Mouse (Mus musculus) thymus, adult 2 months (tissue): ENCODE results near the gene Lrrtm4.

Experiments used
- CTCF ChIP-seq: fragments of 200-500 bp; IDR thresholded peaks from 2 replicates; pipeline ENCODE4 v1.5.1; 2012; ENCODE audit warnings: mild to moderate bottlenecking, control low read depth, low read length, moderate library complexity, borderline replicate concordance; ENCODE audit not compliant: control insufficient read depth, poor library complexity, insufficient read depth; ENCODE audit errors: extremely low read depth
- POLR2A ChIP-seq: fragments of 200-500 bp; IDR thresholded peaks from 2 replicates; pipeline ENCODE4 v1.6.1; 2012; ENCODE audit warnings: mild to moderate bottlenecking, low read length, control low read depth, moderate library complexity; ENCODE audit not compliant: control insufficient read depth, poor library complexity, insufficient read depth; ENCODE audit errors: extremely low read depth

DNA sequence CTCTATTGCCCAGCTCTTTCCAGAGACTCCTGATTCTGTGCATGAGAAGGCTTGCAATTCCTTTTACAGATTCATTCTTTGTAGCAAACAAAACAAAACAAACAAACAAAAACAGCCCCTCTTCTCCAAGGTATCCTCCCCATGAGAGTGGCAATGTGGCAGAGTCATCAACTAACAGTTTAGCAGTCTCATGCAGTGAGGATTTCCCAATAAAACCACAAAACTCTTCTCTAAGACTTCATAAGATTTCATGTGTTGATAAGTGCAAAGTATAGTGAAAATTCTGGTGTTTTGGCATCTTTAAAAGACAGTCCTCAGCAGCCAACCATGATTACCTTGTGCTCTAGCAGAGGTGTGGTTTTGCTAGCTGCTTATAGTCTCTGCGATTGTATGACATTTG is 284.9 kb downstream of the Lrrtm4 start:
- TF ChIP-seq POLR2A (no peak), CTCF (no peak)
